Mouse (Mus musculus): ENCODE measurements at regions not wholly inside any gene's neighbourhood (a gene's known extent, or its start where the extent isn't known, plus 50 kb on each side); places are given as distances from the start of the nearest gene placed in this dataset.

GRCm38 (mm10) chr11:114226553-114226952 lies 159.7 kb upstream of the Sdk2 start:
- in situ Hi-C loops (cut with MboI; ENCODE audit: low pct_ligation_motif_present, low pct_unique_long_range_greater_than_20kb, low sequenced_read_pairs) (no loop called here), dilution Hi-C loops (cut with MboI; ENCODE audit: extremely low pct_ligation_motif_present, extremely low pct_unique_long_range_greater_than_20kb, low sequenced_read_pairs) (no loop called here)
- peaks cover 11% of the 10 kb centered on the region for H3K9me3 ChIP-seq (replicated peaks; ENCODE audit: low read length)
- peaks cover 0 to 10% of the 10 kb centered on the region in 2 experiments; a peak in 2 of 4 replicates for H3K4me1 ChIP-seq (ENCODE audit: control insufficient read depth in 1 of 2, insufficient read depth in 2 of 2)
- no peaks in the 10 kb centered on the region for H3K79me2 ChIP-seq (replicated peaks; ENCODE audit: control insufficient read depth, extremely low read depth, insufficient read depth, poor library complexity, severe bottlenecking)
- no peaks in the 10 kb centered on the region for H3K36me3 ChIP-seq (replicated peaks in 1 of 2; ENCODE audit: control insufficient read depth in 1 of 2, insufficient read depth in 1 of 2, low read length in 1 of 2)
- TF ChIP-seq BHLHE40 (IDR thresholded peaks at IDR 0.05; ENCODE audit: low read depth, low read length) = no peak
- no peak for TF ChIP-seq GABPA (IDR thresholded peaks at IDR 0.05; ENCODE audit: insufficient replicate concordance, low read depth, low read length)
- TF ChIP-seq ZNF384 (IDR thresholded peaks at IDR 0.05; ENCODE audit: low read depth, low read length) = no peak
- no peak for TF ChIP-seq ELF1 (IDR thresholded peaks at IDR 0.05; ENCODE audit: low read depth, low read length)
- TF ChIP-seq SMC3 (IDR thresholded peaks at IDR 0.05; ENCODE audit: low read depth, low read length) = no peak
- TF ChIP-seq PAX5 (IDR thresholded peaks at IDR 0.05; ENCODE audit: low read length) = no peak
- no peak for TF ChIP-seq NELFE (IDR thresholded peaks at IDR 0.05; ENCODE audit: low read depth, low read length)
- TF ChIP-seq USF1 (IDR thresholded peaks at IDR 0.05; ENCODE audit: low read depth, low read length) = no peak
- no peak for TF ChIP-seq EP300 (IDR thresholded peaks at IDR 0.05; ENCODE audit: low read length)
- TF ChIP-seq RCOR1 (conservative IDR thresholded peaks at IDR 0.05; ENCODE audit: low read depth, low read length) = no peak
- no peak for TF ChIP-seq E2F4 (IDR thresholded peaks at IDR 0.05; ENCODE audit: insufficient replicate concordance, low read depth, low read length)
- no peak for TF ChIP-seq MEF2A (IDR thresholded peaks at IDR 0.05; ENCODE audit: borderline replicate concordance, low read depth, low read length)
- TF ChIP-seq SIN3A (IDR thresholded peaks at IDR 0.05; ENCODE audit: low read length) = no peak
- no peak for TF ChIP-seq IRF4 (IDR thresholded peaks at IDR 0.05; ENCODE audit: low read depth, low read length)
- no peak for TF ChIP-seq CTCF (conservative IDR thresholded peaks at IDR 0.05 in 1 of 2, IDR thresholded peaks at IDR 0.05 in 1 of 2; ENCODE audit: low read depth in 2 of 2, low read length in 2 of 2)
- no peak overlapping the region for H3K4me3 ChIP-seq (replicated peaks in 1 of 3; ENCODE audit: low read depth in 2 of 3, low read length in 2 of 3, poor library complexity in 1 of 3)
- H3K27ac ChIP-seq (ENCODE audit: insufficient read depth, low read depth) = no peak overlapping the region
- H3K9ac ChIP-seq (ENCODE audit: insufficient read depth, low read depth) = no peak overlapping the region
- DNase-seq (ENCODE audit: extremely low read depth) = no peak
- H3K27me3 ChIP-seq (replicated peaks) = peaks cover 69% of the 10 kb centered on the region
- H3K4me2 ChIP-seq (ENCODE audit: insufficient read depth, low read depth, poor library complexity, severe bottlenecking) = no peak overlapping the region

- Histone ChIP-seq H3K4me1 (ENCODE audit: control insufficient read depth in 1 of 2, insufficient read depth in 2 of 2) (peaks cover 0 to 10% of the 10 kb centered on the region in 2 experiments; a peak in 2 of 4 replicates), H3K4me3 (replicated peaks in 1 of 3; ENCODE audit: low read depth in 2 of 3, low read length in 2 of 3, poor library complexity in 1 of 3) (no peak overlapping the region), H3K9ac (ENCODE audit: insufficient read depth, low read depth) (no peak overlapping the region), H3K9me3 (replicated peaks; ENCODE audit: low read length) (peaks cover 11% of the 10 kb centered on the region), H3K4me2 (ENCODE audit: insufficient read depth, low read depth, poor library complexity, severe bottlenecking) (no peak overlapping the region), H3K36me3 (replicated peaks in 1 of 2; ENCODE audit: control insufficient read depth in 1 of 2, insufficient read depth in 1 of 2, low read length in 1 of 2) (no peaks in the 10 kb centered on the region), H3K27me3 (replicated peaks) (peaks cover 71% of the 10 kb centered on the region), H3K79me2 (replicated peaks; ENCODE audit: control insufficient read depth, extremely low read depth, insufficient read depth, poor library complexity, severe bottlenecking) (no peaks in the 10 kb centered on the region), H3K27ac (ENCODE audit: insufficient read depth, low read depth) (no peak overlapping the region)
- dilution Hi-C loops (cut with MboI; ENCODE audit: extremely low pct_ligation_motif_present, extremely low pct_unique_long_range_greater_than_20kb, low sequenced_read_pairs) = no loop called here
- DNase-seq (ENCODE audit: extremely low read depth) = no peak
- no peak for TF ChIP-seq MXI1 (IDR thresholded peaks at IDR 0.05; ENCODE audit: low read depth, low read length)
- no peak for TF ChIP-seq CTCF (conservative IDR thresholded peaks at IDR 0.05 in 1 of 2, IDR thresholded peaks at IDR 0.05 in 1 of 2; ENCODE audit: low read depth in 2 of 2, low read length in 2 of 2)
- TF ChIP-seq CHD2 (IDR thresholded peaks at IDR 0.05; ENCODE audit: low read length) = no peak
- TF ChIP-seq NELFE (IDR thresholded peaks at IDR 0.05; ENCODE audit: low read depth, low read length) = no peak
- TF ChIP-seq EP300 (IDR thresholded peaks at IDR 0.05; ENCODE audit: low read length) = no peak
- TF ChIP-seq IRF4 (IDR thresholded peaks at IDR 0.05; ENCODE audit: low read depth, low read length) = no peak
- no peak for TF ChIP-seq MAX (IDR thresholded peaks at IDR 0.05; ENCODE audit: low read length)
- no peak for TF ChIP-seq POLR2A (IDR thresholded peaks at IDR 0.05; ENCODE audit: low read depth, low read length)
- no peak for TF ChIP-seq ZMIZ1 (IDR thresholded peaks at IDR 0.05; ENCODE audit: low read depth, low read length)
- no peak for TF ChIP-seq ELF1 (IDR thresholded peaks at IDR 0.05; ENCODE audit: low read depth, low read length)
- TF ChIP-seq NRF1 (IDR thresholded peaks at IDR 0.05; ENCODE audit: low read depth, low read length) = no peak
- no peak for TF ChIP-seq SMC3 (IDR thresholded peaks at IDR 0.05; ENCODE audit: low read depth, low read length)
- TF ChIP-seq ZKSCAN1 (IDR thresholded peaks at IDR 0.05; ENCODE audit: borderline replicate concordance, low read depth, low read length) = no peak
- in situ Hi-C loops (cut with MboI; ENCODE audit: low pct_ligation_motif_present, low pct_unique_long_range_greater_than_20kb, low sequenced_read_pairs) = no loop called here
Measured at GRCm38 (mm10) chr11:114224706-114225105, 157.9 kb upstream of the Sdk2 start.

Measured in CH12.LX (cell line).